Mouse (Mus musculus) adrenal gland, adult 10 weeks (tissue): ENCODE measurements around the gene Mroh2b. TPM values are rescaled to one million over a fixed set of nuclear protein-coding genes. Genes with fewer than 3 reads are reported as not detected.

Source experiments
- polyA plus RNA-seq: library from polyadenylated mRNA; stranded (reverse); fragments of 350-450 nt; fragmentation: Illumina TruSeq; extraction: RNeasy Lipid Tissue Mini Kit (QIAGEN cat#74804); gene quantifications from one replicate; pipeline ENCODE4 v1.2.3, GENCODE M21; 2014; ENCODE audit warnings: low read depth, low replicate concordance

The Mroh2b gene
- not detected for polyA plus RNA-seq

GRCm38 (mm10) chr15:4898437-4898836 is at the start of gene Mroh2b:
TSS of gene Mroh2b (plus strand) at chr15:4898737.

Other genes starting within 250 kb of the Mroh2b start
- gene C6, start 171.6 kb upstream of the Mroh2b start, polyA plus RNA-seq = 5.5 TPM
- gene C7, start 165.0 kb downstream of the Mroh2b start, polyA plus RNA-seq = 20.2 TPM
- gene Card6, start 209.8 kb downstream of the Mroh2b start, polyA plus RNA-seq = 6.8 TPM
- gene Rpl37, start 217.9 kb downstream of the Mroh2b start, polyA plus RNA-seq = 23.4 TPM
- gene Prkaa1, start 245.1 kb downstream of the Mroh2b start, polyA plus RNA-seq = 135 TPM